ENCODE assay signal across 8 mouse cellular contexts in the genomic region with DNA sequence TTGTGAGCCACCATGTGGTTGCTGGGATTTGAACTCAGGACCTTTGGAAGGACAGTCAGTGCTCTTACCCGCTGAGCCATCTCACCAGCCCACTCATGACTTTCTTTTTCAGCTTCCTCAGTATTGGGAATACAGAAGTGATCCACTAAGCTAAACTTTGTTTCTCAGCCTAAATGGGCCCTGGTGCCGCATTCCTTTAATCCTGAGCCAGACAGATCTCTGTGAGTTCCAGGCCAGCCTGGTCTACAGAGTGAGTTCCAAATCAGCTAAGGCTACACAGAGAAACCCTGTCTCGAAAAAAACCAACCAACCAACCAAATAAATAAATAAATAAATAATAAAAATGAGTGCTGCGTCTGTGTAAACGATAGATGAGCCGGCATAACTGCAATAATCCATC. TPM values are rescaled to one million over a fixed set of nuclear protein-coding genes. Genes with fewer than 3 reads are reported as not detected.
DNase-seq lines count a peak whose midpoint lies in the region; ATAC-seq and TF ChIP-seq lines count a peak whose summit lies in the region.
"Not testable (repeated sequence)": the region's sequence is repeated elsewhere in the genome, so short reads cannot be mapped to it uniquely, and the experiment has no call there.

No protein-coding gene starts in this region.

- DNase-seq in cerebellum, adult 9-11 months, result peak; percentile 63
- DNase-seq in forebrain, embryonic 14.5 days (ENCODE audit: low spot score); hindbrain, embryonic 10.5 days (ENCODE audit: low spot score); liver, embryonic 11.5 days (ENCODE audit: low spot score); midbrain, embryonic 10.5 days (ENCODE audit: low spot score): not testable (repeated sequence)

- peak overlapping the region; percentile 36 for H3K9ac ChIP-seq in ES-Bruce4 (ENCODE audit: low read depth, poor library complexity, severe bottlenecking)
- peak overlapping the region; percentile 35; the same call in 1 of the 2 replicates for H3K9ac ChIP-seq in forebrain, embryonic 14.5 days (ENCODE audit: low read length)
- H3K9ac ChIP-seq in kidney, embryonic 14.5 days (ENCODE audit: low read depth, low read length), result peak overlapping the region; percentile 50; the same call in 1 of the 2 replicates
- H3K9ac ChIP-seq in liver, embryonic 11.5 days (ENCODE audit: low read depth, low read length), result peak overlapping the region; percentile 65

- H3K36me3 ChIP-seq in ES-Bruce4 (ENCODE audit: control insufficient read depth, insufficient read depth, low read length, poor library complexity, severe bottlenecking); forebrain, embryonic 14.5 days (ENCODE audit: control insufficient read depth, insufficient read depth, low read length); kidney, embryonic 14.5 days (ENCODE audit: control insufficient read depth, insufficient read depth, low read length); liver, embryonic 11.5 days (ENCODE audit: control insufficient read depth, insufficient read depth, low read length); midbrain, embryonic 10.5 days: not testable (repeated sequence)
- peaks cover 13% of the 10 kb centered on the region; the same call in 1 of the 2 replicates for H3K36me3 ChIP-seq in hindbrain, embryonic 10.5 days

- H3K4me3 ChIP-seq in ES-Bruce4 (ENCODE audit: low read depth, low read length), result peak overlapping the region; percentile 72
- peak overlapping the region; percentile 61 for H3K4me3 ChIP-seq in forebrain, embryonic 14.5 days (ENCODE audit: low read depth, low read length)
- H3K4me3 ChIP-seq in hindbrain, embryonic 10.5 days, result peak overlapping the region; percentile 82
- peak overlapping the region; percentile 71 for H3K4me3 ChIP-seq in kidney, embryonic 14.5 days (ENCODE audit: low read length)
- H3K4me3 ChIP-seq in liver, embryonic 11.5 days (ENCODE audit: low read depth, low read length), result peak overlapping the region; percentile 69
- peak overlapping the region; percentile 77 for H3K4me3 ChIP-seq in midbrain, embryonic 10.5 days
- peak overlapping the region; percentile 33 for H3K4me3 ChIP-seq in olfactory bulb, adult 2 months (ENCODE audit: insufficient read depth, low read depth, low read length)

- TF ChIP-seq POLR2A in ES-Bruce4 (IDR thresholded peaks at IDR 0.05; ENCODE audit: insufficient read depth, low read length); olfactory bulb, adult 2 months (IDR thresholded peaks at IDR 0.05; ENCODE audit: insufficient read depth, low read depth, low read length): not testable (repeated sequence)

- 30% methylated on average over 6 of the region's 6 CpGs for WGBS in forebrain, embryonic 14.5 days
- WGBS in hindbrain, embryonic 10.5 days, result 30% methylated on average over 6 of the region's 6 CpGs
- 27% methylated on average over 6 of the region's 6 CpGs for WGBS in kidney, embryonic 14.5 days
- WGBS in liver, embryonic 11.5 days, result 24% methylated on average over 6 of the region's 6 CpGs
- 33% methylated on average over 6 of the region's 6 CpGs for WGBS in midbrain, embryonic 10.5 days
- WGBS in olfactory bulb, adult 2 months, result 24% methylated on average over 6 of the region's 6 CpGs

- not testable (repeated sequence) for TF ChIP-seq CTCF in ES-Bruce4 (IDR thresholded peaks at IDR 0.05; ENCODE audit: low read depth, low read length); olfactory bulb, adult 2 months (IDR thresholded peaks at IDR 0.05; ENCODE audit: insufficient read depth, low read depth, low read length)

- peak overlapping the region; percentile 80 for H3K27ac ChIP-seq in ES-Bruce4 (ENCODE audit: insufficient read depth, low read length)
- peak overlapping the region; percentile 55 for H3K27ac ChIP-seq in forebrain, embryonic 14.5 days (ENCODE audit: low read depth, low read length)
- peak overlapping the region; percentile 90 for H3K27ac ChIP-seq in hindbrain, embryonic 10.5 days
- H3K27ac ChIP-seq in kidney, embryonic 14.5 days (ENCODE audit: low read depth, low read length), result peak overlapping the region; percentile 88
- H3K27ac ChIP-seq in liver, embryonic 11.5 days (ENCODE audit: low read depth, low read length), result peak overlapping the region; percentile 84
- H3K27ac ChIP-seq in midbrain, embryonic 10.5 days (replicated peaks), result peak overlapping the region; percentile 89
- H3K27ac ChIP-seq in olfactory bulb, adult 2 months (ENCODE audit: insufficient read depth, low read depth, low read length), result not testable (repeated sequence)

- H3K4me2 ChIP-seq in forebrain, embryonic 14.5 days (ENCODE audit: low read length), result peak overlapping the region; percentile 82
- peak overlapping the region; percentile 42 for H3K4me2 ChIP-seq in kidney, embryonic 14.5 days (replicated peaks; ENCODE audit: low read depth, low read length)
- H3K4me2 ChIP-seq in liver, embryonic 11.5 days, result peak overlapping the region; percentile 95

- not testable (repeated sequence) for H3K9me3 ChIP-seq in ES-Bruce4 (replicated peaks; ENCODE audit: control insufficient read depth, insufficient read depth, low read length, poor library complexity, severe bottlenecking); forebrain, embryonic 14.5 days (replicated peaks; ENCODE audit: control insufficient read depth, low read length); hindbrain, embryonic 10.5 days; kidney, embryonic 14.5 days (ENCODE audit: control insufficient read depth, low read length); liver, embryonic 11.5 days (ENCODE audit: control insufficient read depth, low read length); midbrain, embryonic 10.5 days (replicated peaks)

- H3K27me3 ChIP-seq in ES-Bruce4 (ENCODE audit: control insufficient read depth, insufficient read depth, low read length, poor library complexity, severe bottlenecking); forebrain, embryonic 14.5 days (replicated peaks; ENCODE audit: control insufficient read depth, insufficient read depth, low read length); kidney, embryonic 14.5 days (ENCODE audit: control insufficient read depth, insufficient read depth, low read length); liver, embryonic 11.5 days (replicated peaks; ENCODE audit: control insufficient read depth, insufficient read depth, low read length): not testable (repeated sequence)
- peaks cover 21% of the 10 kb centered on the region for H3K27me3 ChIP-seq in hindbrain, embryonic 10.5 days (ENCODE audit: insufficient read depth, poor library complexity, severe bottlenecking)
- peaks cover 22% of the 10 kb centered on the region for H3K27me3 ChIP-seq in midbrain, embryonic 10.5 days (ENCODE audit: low read depth, poor library complexity, severe bottlenecking)

- not testable (repeated sequence) for TF ChIP-seq EP300 in ES-Bruce4 (IDR thresholded peaks at IDR 0.05; ENCODE audit: insufficient read depth, low read depth, low read length)

- ATAC-seq in forebrain, embryonic 14.5 days, result peak; percentile 32
- 0 out of 2 replicates have a peak, but pooled peaks have one; percentile 11 for ATAC-seq in kidney, embryonic 14.5 days (ENCODE audit: low FRiP score, low TSS enrichment)
- ATAC-seq in liver, embryonic 11.5 days (replicated peaks; ENCODE audit: low FRiP score), result not testable (repeated sequence)

- not testable (repeated sequence) for H3K4me1 ChIP-seq in ES-Bruce4 (ENCODE audit: control insufficient read depth, insufficient read depth, low read length); forebrain, embryonic 14.5 days (ENCODE audit: control insufficient read depth, insufficient read depth, low read length); kidney, embryonic 14.5 days (ENCODE audit: control insufficient read depth, insufficient read depth, low read length); olfactory bulb, adult 2 months (ENCODE audit: control insufficient read depth, insufficient read depth, low read length)
- peaks cover 23% of the 10 kb centered on the region for H3K4me1 ChIP-seq in hindbrain, embryonic 10.5 days (replicated peaks)
- peaks cover 13% of the 10 kb centered on the region for H3K4me1 ChIP-seq in liver, embryonic 11.5 days (replicated peaks; ENCODE audit: control insufficient read depth, insufficient read depth, low read length)
- H3K4me1 ChIP-seq in midbrain, embryonic 10.5 days, result peaks cover 18% of the 10 kb centered on the region

RNA-seq across cellular contexts. Expression of gene Yif1b, which starts 0.5 kb away (rescaled TPM):
- polyA plus RNA-seq in ES-Bruce4 (2011; ENCODE audit: insufficient read depth, insufficient read length, low read depth, missing spikeins), result 50.9 and 55.2 TPM in 2 replicates
- polyA plus RNA-seq in forebrain, embryonic 14.5 days (2014; fragmentation: Nextera tagmentation; extraction: Ambion mirVana), result 88.2 and 96.2 TPM in 2 replicates
- polyA plus RNA-seq in hindbrain, embryonic 10.5 days (2016; fragmentation: Nextera tagmentation; extraction: Ambion mirVana), result 110 and 115 TPM in 2 replicates
- 120 and 132 TPM in 2 replicates for polyA plus RNA-seq in kidney, embryonic 14.5 days (2014; fragmentation: Nextera tagmentation; extraction: Ambion mirVana)
- 95.7 and 101 TPM in 2 replicates for polyA plus RNA-seq in liver, embryonic 11.5 days (2014; fragmentation: Nextera tagmentation; extraction: Ambion mirVana)
- polyA plus RNA-seq in midbrain, embryonic 10.5 days (2016; fragmentation: Nextera tagmentation; extraction: Ambion mirVana), result 106 and 111 TPM in 2 replicates
- polyA plus RNA-seq in olfactory bulb, adult 2 months (2012; ENCODE audit: insufficient read depth, insufficient read length, low replicate concordance, missing spikeins), result not detected in 2 replicates

RNA-seq across cellular contexts. Expression of gene Kcnk6, which starts 5.3 kb away (rescaled TPM):
- polyA plus RNA-seq in ES-Bruce4 (2011; ENCODE audit: insufficient read depth, insufficient read length, low read depth, missing spikeins), result 7.0 and 7.1 TPM in 2 replicates
- polyA plus RNA-seq in forebrain, embryonic 14.5 days (2014; fragmentation: Nextera tagmentation; extraction: Ambion mirVana), result 0.22 and 0.46 TPM in 2 replicates
- 0.76 and 0.97 TPM in 2 replicates for polyA plus RNA-seq in hindbrain, embryonic 10.5 days (2016; fragmentation: Nextera tagmentation; extraction: Ambion mirVana)
- polyA plus RNA-seq in kidney, embryonic 14.5 days (2014; fragmentation: Nextera tagmentation; extraction: Ambion mirVana), result 0.62 and 1.0 TPM in 2 replicates
- polyA plus RNA-seq in liver, embryonic 11.5 days (2014; fragmentation: Nextera tagmentation; extraction: Ambion mirVana), result 2.0 and 2.6 TPM in 2 replicates
- 0.65 and 0.85 TPM in 2 replicates for polyA plus RNA-seq in midbrain, embryonic 10.5 days (2016; fragmentation: Nextera tagmentation; extraction: Ambion mirVana)
- not detected in 2 replicates for polyA plus RNA-seq in olfactory bulb, adult 2 months (2012; ENCODE audit: insufficient read depth, insufficient read length, low replicate concordance, missing spikeins)

RNA-seq across cellular contexts. Expression of gene 2200002D01Rik, which starts 10.7 kb away (rescaled TPM):
- 33.6 and 34.1 TPM in 2 replicates for polyA plus RNA-seq in ES-Bruce4 (2011; ENCODE audit: insufficient read depth, insufficient read length, low read depth, missing spikeins)
- polyA plus RNA-seq in forebrain, embryonic 14.5 days (2014; fragmentation: Nextera tagmentation; extraction: Ambion mirVana), result 0.37 and 1.2 TPM in 2 replicates
- polyA plus RNA-seq in hindbrain, embryonic 10.5 days (2016; fragmentation: Nextera tagmentation; extraction: Ambion mirVana), result 6.9 and 7.4 TPM in 2 replicates
- polyA plus RNA-seq in kidney, embryonic 14.5 days (2014; fragmentation: Nextera tagmentation; extraction: Ambion mirVana), result 5.2 and 8.3 TPM in 2 replicates
- 3.2 and 4.4 TPM in 2 replicates for polyA plus RNA-seq in liver, embryonic 11.5 days (2014; fragmentation: Nextera tagmentation; extraction: Ambion mirVana)
- polyA plus RNA-seq in midbrain, embryonic 10.5 days (2016; fragmentation: Nextera tagmentation; extraction: Ambion mirVana), result 4.2 and 4.7 TPM in 2 replicates
- not detected in 2 replicates for polyA plus RNA-seq in olfactory bulb, adult 2 months (2012; ENCODE audit: insufficient read depth, insufficient read length, low replicate concordance, missing spikeins)

RNA-seq across cellular contexts. Expression of gene Catsperg1, which starts 23.8 kb away (rescaled TPM):
- 27.3 and 31.3 TPM in 2 replicates for polyA plus RNA-seq in ES-Bruce4 (2011; ENCODE audit: insufficient read depth, insufficient read length, low read depth, missing spikeins)
- polyA plus RNA-seq in forebrain, embryonic 14.5 days (2014; fragmentation: Nextera tagmentation; extraction: Ambion mirVana), result 0.85 and 1.6 TPM in 2 replicates
- 0.51 and 0.97 TPM in 2 replicates for polyA plus RNA-seq in hindbrain, embryonic 10.5 days (2016; fragmentation: Nextera tagmentation; extraction: Ambion mirVana)
- polyA plus RNA-seq in kidney, embryonic 14.5 days (2014; fragmentation: Nextera tagmentation; extraction: Ambion mirVana), result 0.61 and 0.97 TPM in 2 replicates
- 0.31 and 0.64 TPM in 2 replicates for polyA plus RNA-seq in liver, embryonic 11.5 days (2014; fragmentation: Nextera tagmentation; extraction: Ambion mirVana)
- 0.43 and 0.52 TPM in 2 replicates for polyA plus RNA-seq in midbrain, embryonic 10.5 days (2016; fragmentation: Nextera tagmentation; extraction: Ambion mirVana)
- polyA plus RNA-seq in olfactory bulb, adult 2 months (2012; ENCODE audit: insufficient read depth, insufficient read length, low replicate concordance, missing spikeins), result not detected in 2 replicates

RNA-seq across cellular contexts. Expression of gene Spint2, which starts 44.1 kb away (rescaled TPM):
- polyA plus RNA-seq in ES-Bruce4 (2011; ENCODE audit: insufficient read depth, insufficient read length, low read depth, missing spikeins), result 264 and 288 TPM in 2 replicates
- polyA plus RNA-seq in forebrain, embryonic 14.5 days (2014; fragmentation: Nextera tagmentation; extraction: Ambion mirVana), result 46.6 and 51.3 TPM in 2 replicates
- 43.7 and 65.7 TPM in 2 replicates for polyA plus RNA-seq in hindbrain, embryonic 10.5 days (2016; fragmentation: Nextera tagmentation; extraction: Ambion mirVana)
- polyA plus RNA-seq in kidney, embryonic 14.5 days (2014; fragmentation: Nextera tagmentation; extraction: Ambion mirVana), result 198 and 239 TPM in 2 replicates
- 51.6 and 53.7 TPM in 2 replicates for polyA plus RNA-seq in liver, embryonic 11.5 days (2014; fragmentation: Nextera tagmentation; extraction: Ambion mirVana)
- polyA plus RNA-seq in midbrain, embryonic 10.5 days (2016; fragmentation: Nextera tagmentation; extraction: Ambion mirVana), result 20.5 and 20.8 TPM in 2 replicates
- not detected in 2 replicates for polyA plus RNA-seq in olfactory bulb, adult 2 months (2012; ENCODE audit: insufficient read depth, insufficient read length, low replicate concordance, missing spikeins)

Comparison
In these comparisons a context has a peak if more than half of its experiments do, and no peak if none do; other contexts are left out.
1. H3K4me2 ChIP-seq: peak in every context shown above with its lines; median percentile 95 in liver, embryonic 11.5 days; 82 in forebrain, embryonic 14.5 days; 42 in kidney, embryonic 14.5 days.